Mouse (Mus musculus): ENCODE results near the gene Acss1. TPM values are rescaled to one million over a fixed set of nuclear protein-coding genes. Genes with fewer than 3 reads are reported as not detected.

The Acss1 gene
- polyA plus RNA-seq, 1 experiment from 2014 or later: 22.1 TPM

DNA sequence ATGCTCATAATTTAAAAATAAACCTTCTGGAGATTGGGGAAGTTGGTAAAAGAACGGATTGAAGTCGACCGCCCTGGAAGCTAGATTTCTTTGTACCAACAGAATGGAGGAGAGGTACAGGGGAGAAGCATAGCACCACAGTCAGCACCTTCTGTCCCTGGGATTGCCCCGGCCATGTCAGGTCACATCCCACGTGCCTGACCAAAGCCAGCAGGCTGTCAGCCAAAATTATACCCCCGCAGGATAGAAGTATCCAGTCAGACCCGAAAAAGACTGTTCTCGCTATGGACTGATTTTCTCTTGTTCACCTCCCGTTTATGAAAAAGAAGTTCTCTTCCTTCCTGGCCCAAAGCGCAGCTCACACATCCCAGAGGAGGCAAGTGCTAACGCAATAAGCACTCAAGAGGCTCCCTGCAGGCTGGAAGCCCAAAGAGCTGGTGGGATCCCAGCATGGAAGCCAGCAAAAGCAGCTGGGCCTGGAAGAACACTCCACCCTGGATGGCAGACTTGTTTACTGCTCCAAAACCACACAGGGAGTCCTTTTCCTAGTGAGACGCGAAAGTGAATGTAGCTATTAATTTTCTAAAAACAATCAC, 19.9 kb downstream of the Acss1 start:
- H3K4me1 ChIP-seq (ENCODE audit: control insufficient read depth, insufficient read depth, low read depth, low read length): peaks cover 10% of the 10 kb centered on the region

DNA sequence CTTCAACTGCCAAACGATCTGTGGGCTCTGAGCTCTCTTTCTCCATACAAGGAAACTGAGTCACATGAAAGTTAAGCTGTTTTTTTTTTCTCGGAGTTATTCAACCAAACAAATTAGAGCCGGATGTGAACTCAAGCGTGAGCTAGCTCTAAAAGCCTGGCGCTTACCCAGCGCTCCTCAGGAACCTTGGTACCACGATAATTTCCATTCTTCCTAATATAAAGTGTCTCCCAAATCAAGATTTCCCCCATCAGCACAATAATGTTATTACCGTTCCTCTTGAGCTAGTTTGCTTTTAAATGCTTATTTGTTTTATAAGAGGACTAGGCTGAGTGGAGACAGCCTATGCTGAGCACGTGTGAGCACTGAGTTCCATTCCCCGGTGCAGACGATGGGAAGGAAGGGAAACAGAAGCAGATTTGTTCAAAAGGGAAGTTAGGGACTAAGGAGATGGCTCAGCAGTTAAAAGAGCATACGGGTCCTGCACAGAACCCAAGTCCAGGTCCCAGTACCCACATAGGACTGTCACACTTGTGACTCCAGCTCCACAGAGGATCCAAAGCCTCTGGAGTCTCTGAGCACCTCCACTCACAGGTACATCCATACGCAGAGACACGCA, 20.5 kb downstream of the Acss1 start:
- H3K4me1 ChIP-seq (ENCODE audit: control insufficient read depth, insufficient read depth, low read depth, low read length): peaks cover 10% of the 10 kb centered on the region
- H3K4me2 ChIP-seq (ENCODE audit: low read length): no peak overlapping the region
- no peak overlapping the region for H3K9ac ChIP-seq (ENCODE audit: low read depth, low read length)
- no peak for ATAC-seq
- 56% methylated on average over 14 of the region's 14 CpGs for WGBS
- no peak overlapping the region for H3K4me3 ChIP-seq (ENCODE audit: low read length)
- no peaks in the 10 kb centered on the region for H3K9me3 ChIP-seq (ENCODE audit: control insufficient read depth, low read length)
- no peaks in the 10 kb centered on the region for H3K36me3 ChIP-seq (ENCODE audit: control insufficient read depth, insufficient read depth, low read length)
- no peak overlapping the region for H3K27ac ChIP-seq (ENCODE audit: low read depth, low read length)
- no peaks in the 10 kb centered on the region for H3K27me3 ChIP-seq (replicated peaks; ENCODE audit: control insufficient read depth, insufficient read depth, low read length)

More for the DNA sequence above, 19.9 kb downstream of the Acss1 start:
- Histone ChIP-seq H3K27me3 (replicated peaks; ENCODE audit: control insufficient read depth, insufficient read depth, low read length) (no peaks in the 10 kb centered on the region), H3K36me3 (ENCODE audit: control insufficient read depth, insufficient read depth, low read length) (no peaks in the 10 kb centered on the region), H3K9me3 (ENCODE audit: control insufficient read depth, low read length) (no peaks in the 10 kb centered on the region), H3K4me3 (ENCODE audit: low read length) (no peak overlapping the region), H3K9ac (ENCODE audit: low read depth, low read length) (0 out of 2 replicates have a peak overlapping the region, but pooled peaks have one; percentile 13), H3K4me2 (ENCODE audit: low read length) (no peak overlapping the region), H3K27ac (ENCODE audit: low read depth, low read length) (peak overlapping the region; percentile 64)
- 48% methylated on average over 13 of the region's 13 CpGs for WGBS
- ATAC-seq: no peak

DNA sequence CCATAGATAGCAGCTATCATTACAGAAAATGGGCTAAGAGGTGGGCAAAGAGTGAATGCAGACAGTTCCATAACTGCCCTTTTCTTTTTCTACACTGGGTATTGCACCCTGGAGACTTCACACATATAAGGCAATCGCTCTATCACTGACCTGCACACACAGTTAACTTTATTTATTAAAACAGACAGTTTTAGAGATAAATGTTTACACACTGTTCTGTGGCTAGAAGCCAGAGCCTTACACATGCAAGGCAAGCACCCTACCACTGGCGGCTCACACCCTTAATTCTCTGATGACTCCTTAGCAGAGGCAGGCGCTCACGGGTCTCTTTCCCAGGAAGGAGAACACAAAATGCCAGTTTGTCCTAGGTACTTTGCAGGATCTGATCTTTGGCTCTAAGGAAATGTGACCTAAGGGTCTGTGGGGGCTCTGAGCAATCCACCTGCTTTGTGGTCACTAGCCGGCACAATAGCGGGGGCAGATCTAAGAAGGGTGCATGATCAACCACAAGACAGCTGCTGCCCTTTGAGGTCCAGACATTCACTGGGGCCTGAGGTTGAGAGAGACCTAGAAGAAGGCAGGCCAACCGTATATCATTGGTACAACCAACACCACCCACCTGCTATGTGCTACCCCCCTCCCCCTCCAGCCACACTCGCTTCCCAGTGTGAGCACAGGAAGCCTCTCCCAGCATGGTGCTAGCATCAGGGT, 21.7 kb downstream of the Acss1 start:
- no peak for ATAC-seq
- Histone ChIP-seq H3K9me3 (ENCODE audit: control insufficient read depth, low read length) (no peaks in the 10 kb centered on the region), H3K9ac (ENCODE audit: low read depth, low read length) (no peak overlapping the region), H3K4me2 (ENCODE audit: low read length) (no peak overlapping the region), H3K4me3 (ENCODE audit: low read length) (no peak overlapping the region), H3K36me3 (ENCODE audit: control insufficient read depth, insufficient read depth, low read length) (no peaks in the 10 kb centered on the region), H3K27ac (ENCODE audit: low read depth, low read length) (peak overlapping the region; percentile 31; the same call in 1 of the 2 replicates), H3K27me3 (replicated peaks; ENCODE audit: control insufficient read depth, insufficient read depth, low read length) (no peaks in the 10 kb centered on the region), H3K4me1 (ENCODE audit: control insufficient read depth, insufficient read depth, low read depth, low read length) (peaks cover 10% of the 10 kb centered on the region)
- WGBS: 80% methylated on average over 8 of the region's 8 CpGs

DNA sequence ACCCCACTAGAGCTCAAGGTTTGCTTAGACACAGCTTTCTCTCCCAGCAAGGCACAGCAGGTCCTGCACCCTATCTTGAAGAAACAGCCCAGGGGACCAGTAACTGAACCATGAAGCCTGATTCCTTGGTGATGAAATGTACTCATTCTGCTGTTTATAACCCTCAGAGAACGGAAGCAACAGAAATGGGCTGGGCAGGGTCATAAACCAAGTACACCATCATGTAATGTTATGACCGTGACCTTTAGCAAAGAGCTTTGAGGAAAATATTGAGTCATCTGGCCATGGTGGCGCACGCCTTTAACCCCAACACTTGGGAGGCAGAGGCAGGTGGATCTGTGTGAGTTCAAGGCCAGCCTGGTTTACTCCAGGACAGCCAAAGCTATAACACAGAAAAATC, 23.1 kb downstream of the Acss1 start:
- ATAC-seq: no peak
- Histone ChIP-seq H3K4me2 (ENCODE audit: low read length) (no peak overlapping the region), H3K4me1 (ENCODE audit: control insufficient read depth, insufficient read depth, low read depth, low read length) (peaks cover 7% of the 10 kb centered on the region), H3K36me3 (ENCODE audit: control insufficient read depth, insufficient read depth, low read length) (no peaks in the 10 kb centered on the region), H3K27me3 (replicated peaks; ENCODE audit: control insufficient read depth, insufficient read depth, low read length) (no peaks in the 10 kb centered on the region), H3K9me3 (ENCODE audit: control insufficient read depth, low read length) (no peaks in the 10 kb centered on the region), H3K9ac (ENCODE audit: low read depth, low read length) (no peak overlapping the region), H3K4me3 (ENCODE audit: low read length) (no peak overlapping the region), H3K27ac (ENCODE audit: low read depth, low read length) (peak overlapping the region; percentile 51)
- WGBS: 90% methylated on average over 4 of the region's 4 CpGs

DNA sequence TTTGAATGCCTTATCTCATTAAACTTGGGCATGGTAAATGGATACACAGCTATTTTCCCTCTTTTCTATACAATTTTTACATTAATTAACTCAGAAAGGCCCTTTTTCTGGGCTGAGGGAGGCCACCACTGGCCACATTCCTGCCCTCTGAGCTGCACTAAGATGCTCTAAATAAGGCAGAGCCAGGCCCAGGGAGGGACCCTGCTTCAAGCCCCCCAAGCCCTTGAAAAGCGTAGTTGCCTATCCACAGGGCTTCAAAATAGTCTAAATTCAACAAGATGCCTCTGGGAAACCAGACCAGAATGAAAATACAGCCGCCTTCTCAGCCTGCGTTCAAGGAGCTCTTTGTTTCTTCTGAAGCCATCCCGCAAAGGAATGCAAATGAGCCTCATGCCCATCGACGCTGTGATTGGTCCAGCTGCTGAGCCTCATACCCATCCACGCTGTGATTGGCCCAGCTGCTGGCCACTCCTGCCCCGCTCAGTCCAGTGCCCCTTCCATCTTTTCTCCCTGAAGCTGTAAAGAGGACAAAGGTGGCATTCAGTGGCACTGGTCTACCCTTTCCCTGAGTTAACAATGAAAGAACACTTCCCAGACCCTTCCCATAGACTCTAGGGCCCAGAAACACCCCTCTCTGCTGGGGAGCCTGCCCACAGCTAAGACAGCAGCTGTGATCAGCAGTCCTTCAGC, 24.4 kb downstream of the Acss1 start:
- 29% methylated on average over 8 of the region's 8 CpGs for WGBS
- peak; percentile 99 for ATAC-seq
- H3K36me3 ChIP-seq (ENCODE audit: control insufficient read depth, insufficient read depth, low read length): no peaks in the 10 kb centered on the region
- peak overlapping the region; percentile 88 for H3K27ac ChIP-seq (ENCODE audit: low read depth, low read length)
- no peaks in the 10 kb centered on the region for H3K27me3 ChIP-seq (replicated peaks; ENCODE audit: control insufficient read depth, insufficient read depth, low read length)
- H3K4me3 ChIP-seq (ENCODE audit: low read length): no peak overlapping the region
- peak overlapping the region; percentile 33 for H3K4me2 ChIP-seq (ENCODE audit: low read length)
- H3K9ac ChIP-seq (ENCODE audit: low read depth, low read length): no peak overlapping the region
- H3K4me1 ChIP-seq (ENCODE audit: control insufficient read depth, insufficient read depth, low read depth, low read length): peaks cover 4% of the 10 kb centered on the region
- no peaks in the 10 kb centered on the region for H3K9me3 ChIP-seq (ENCODE audit: control insufficient read depth, low read length)

DNA sequence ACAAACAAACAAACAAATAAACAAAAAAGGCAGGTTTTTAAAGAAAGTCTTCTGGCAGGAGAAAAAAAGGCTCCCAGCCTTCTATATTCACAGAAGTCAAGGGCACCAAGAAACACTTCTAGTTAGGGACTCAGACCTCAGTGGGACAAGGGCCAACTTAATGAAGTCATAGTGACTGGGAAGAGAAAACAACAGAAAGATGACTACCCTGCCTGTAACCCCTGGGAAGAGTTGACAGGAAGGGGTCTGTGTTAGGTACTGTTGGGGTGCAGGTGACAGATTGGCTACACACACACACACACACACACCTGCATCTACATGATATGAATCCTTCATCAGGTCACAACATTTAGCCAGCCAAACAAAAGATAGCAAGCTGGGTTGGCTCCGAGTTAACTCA, 25.1 kb downstream of the Acss1 start:
- Histone ChIP-seq H3K4me1 (ENCODE audit: control insufficient read depth, insufficient read depth, low read depth, low read length) (no peaks in the 10 kb centered on the region; the same call in none of the 2 replicates), H3K9ac (ENCODE audit: low read depth, low read length) (no peak overlapping the region), H3K27me3 (replicated peaks; ENCODE audit: control insufficient read depth, insufficient read depth, low read length) (no peaks in the 10 kb centered on the region), H3K4me3 (ENCODE audit: low read length) (no peak overlapping the region), H3K36me3 (ENCODE audit: control insufficient read depth, insufficient read depth, low read length) (no peaks in the 10 kb centered on the region), H3K9me3 (ENCODE audit: control insufficient read depth, low read length) (no peaks in the 10 kb centered on the region), H3K4me2 (ENCODE audit: low read length) (no peak overlapping the region), H3K27ac (ENCODE audit: low read depth, low read length) (peak overlapping the region; percentile 76)
- WGBS: 60% methylated on average over 1 of the region's 1 CpGs
- ATAC-seq: no peak

DNA sequence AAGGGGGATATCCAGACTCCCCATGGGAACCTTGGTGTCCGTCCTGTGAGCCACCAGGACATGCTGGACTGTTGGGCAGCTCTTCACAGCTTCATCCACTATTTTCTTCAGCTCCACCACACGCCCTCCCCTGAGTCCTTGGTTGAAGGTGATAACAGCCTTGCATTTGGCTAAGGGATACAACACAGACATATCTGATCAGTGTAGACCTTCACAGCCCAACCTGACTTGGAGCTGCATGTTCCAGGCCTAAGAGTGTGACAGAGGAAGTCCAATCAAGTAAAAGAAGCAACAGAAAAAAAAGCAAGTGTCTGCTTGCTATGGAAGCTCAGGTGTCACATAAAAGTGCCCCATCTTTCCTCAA, 29.9 kb downstream of the Acss1 start:
- no peaks in the 10 kb centered on the region for H3K9me3 ChIP-seq (ENCODE audit: control insufficient read depth, low read length)
- no peak overlapping the region for H3K4me3 ChIP-seq (ENCODE audit: low read length)
- no peak for ATAC-seq
- H3K9ac ChIP-seq (ENCODE audit: low read depth, low read length): no peak overlapping the region
- WGBS: 32% methylated on average over 2 of the region's 2 CpGs
- H3K36me3 ChIP-seq (ENCODE audit: control insufficient read depth, insufficient read depth, low read length): no peaks in the 10 kb centered on the region; the same call in 1 of the 2 replicates
- H3K27me3 ChIP-seq (replicated peaks; ENCODE audit: control insufficient read depth, insufficient read depth, low read length): no peaks in the 10 kb centered on the region
- H3K4me2 ChIP-seq (ENCODE audit: low read length): no peak overlapping the region
- no peaks in the 10 kb centered on the region; the same call in 1 of the 2 replicates for H3K4me1 ChIP-seq (ENCODE audit: control insufficient read depth, insufficient read depth, low read depth, low read length)
- peak overlapping the region; percentile 37; the same call in 1 of the 2 replicates for H3K27ac ChIP-seq (ENCODE audit: low read depth, low read length)

DNA sequence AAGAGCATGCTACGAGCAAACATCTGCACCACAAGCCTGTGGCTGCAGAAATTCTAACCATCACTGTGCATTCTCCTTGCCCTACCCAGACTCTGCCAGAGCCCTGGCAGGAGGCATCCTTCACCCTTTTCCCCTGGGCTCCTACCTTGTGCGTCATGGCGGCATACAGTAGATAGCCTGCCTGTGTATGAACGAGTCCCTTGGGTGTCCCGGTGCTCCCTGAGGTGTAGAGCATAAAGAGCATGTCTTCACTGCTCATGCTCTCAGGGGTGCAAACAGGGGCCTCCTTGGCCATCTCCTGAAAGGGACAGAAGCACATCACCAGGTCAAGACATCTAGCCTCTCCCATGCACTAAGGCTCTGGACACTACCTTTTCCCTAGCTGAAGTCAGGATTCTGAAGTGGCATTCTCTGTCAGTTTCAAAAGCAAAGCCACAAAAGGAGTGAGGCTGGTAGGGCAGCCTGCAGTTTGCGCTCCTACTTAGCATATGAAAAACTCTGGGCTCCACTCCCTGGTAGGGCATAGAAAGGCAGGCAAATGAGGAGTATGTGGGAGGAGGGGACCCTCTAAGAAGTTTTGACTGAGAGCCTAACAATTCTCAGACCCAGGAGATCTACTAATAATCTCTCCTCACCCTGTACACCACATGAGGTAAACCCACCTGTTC, 30.5 kb downstream of the Acss1 start:
- H3K36me3 ChIP-seq (ENCODE audit: control insufficient read depth, insufficient read depth, low read length): no peaks in the 10 kb centered on the region; the same call in 1 of the 2 replicates
- no peak overlapping the region for H3K9ac ChIP-seq (ENCODE audit: low read depth, low read length)
- H3K4me2 ChIP-seq (ENCODE audit: low read length): no peak overlapping the region
- H3K4me1 ChIP-seq (ENCODE audit: control insufficient read depth, insufficient read depth, low read depth, low read length): no peaks in the 10 kb centered on the region; the same call in 1 of the 2 replicates
- 36% methylated on average over 6 of the region's 6 CpGs for WGBS
- no peaks in the 10 kb centered on the region for H3K9me3 ChIP-seq (ENCODE audit: control insufficient read depth, low read length)
- ATAC-seq: peak; percentile 82
- H3K27me3 ChIP-seq (replicated peaks; ENCODE audit: control insufficient read depth, insufficient read depth, low read length): no peaks in the 10 kb centered on the region
- H3K4me3 ChIP-seq (ENCODE audit: low read length): no peak overlapping the region
- H3K27ac ChIP-seq (ENCODE audit: low read depth, low read length): peak overlapping the region; percentile 37

All from hindbrain, embryonic 16.5 days (tissue).